Mouse (Mus musculus) G1E (cell line): ENCODE data around the gene Arhgef6.

Experiments used
- CTCF ChIP-seq: IDR thresholded peaks from 2 replicates; pipeline ENCODE4 v1.5.1; 2012; ENCODE audit warnings: low read depth, low read length, inconsistent platforms, mixed read lengths
- GATA1 ChIP-seq: IDR thresholded peaks from 2 replicates; pipeline ENCODE4 v1.6.1; 2012; ENCODE audit warnings: borderline replicate concordance, low read length, inconsistent platforms, mixed read lengths
- GATA2 ChIP-seq: IDR thresholded peaks from 2 replicates; pipeline ENCODE4 v1.6.1; 2012; ENCODE audit warnings: low read depth, low read length, inconsistent platforms, borderline replicate concordance
- POLR2AphosphoS5 ChIP-seq: IDR thresholded peaks from 2 replicates; pipeline ENCODE4 v1.6.1; 2012; ENCODE audit warnings: low read depth, low read length, inconsistent platforms; ENCODE audit not compliant: insufficient replicate concordance
- TAL1 ChIP-seq: conservative IDR thresholded peaks from 2 replicates; pipeline ENCODE4 v1.6.1; 2012; ENCODE audit warnings: low read depth, low read length, inconsistent platforms, mixed read lengths

- no peak for TF ChIP-seq CTCF
- TF ChIP-seq POLR2AphosphoS5: no peak
- no peak for TF ChIP-seq GATA1
- no peak for TF ChIP-seq TAL1
- no peak for TF ChIP-seq GATA2
These were observed 75.0 kb downstream of the Arhgef6 start for GRCm38 (mm10) chrX:57263515-57263914.
